Mouse (Mus musculus): ENCODE data around the gene Srek1ip1. TPM values are rescaled to one million over a fixed set of nuclear protein-coding genes. Genes with fewer than 3 reads are reported as not detected.

The Srek1ip1 gene
- total RNA-seq (2014; rRNA removed), result 13.4 and 15.9 TPM in 2 replicates
- polyA plus RNA-seq (2015; fragmentation: Nextera tagmentation; extraction: Ambion mirVana), result 9.7 and 12.9 TPM in 2 replicates

DNA sequence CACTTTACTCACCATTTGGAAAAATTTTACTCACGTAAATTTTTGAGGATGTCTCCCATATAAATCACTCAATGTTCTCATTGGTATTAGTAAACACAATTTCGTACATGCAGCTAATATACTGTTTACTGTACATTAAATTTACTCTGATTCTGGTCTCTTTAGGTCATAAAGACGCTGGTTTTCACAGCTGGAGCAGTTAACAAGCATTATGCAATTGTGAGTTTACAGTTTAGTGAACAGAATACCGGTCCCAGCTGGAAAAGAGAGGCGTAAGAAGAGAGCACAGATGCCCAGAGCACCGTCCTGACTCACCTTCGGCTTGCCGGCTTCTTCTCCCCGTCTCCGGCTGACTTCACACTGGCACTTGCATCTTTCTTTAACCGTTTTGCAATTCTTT is at the start of gene Srek1ip1:
Gene Srek1ip1, plus strand, starts transcription at position 301 of the 400 bp plus-strand sequence.
- H3K9me3 ChIP-seq (ENCODE audit: low read length), result no peaks in the 10 kb centered on the region
- H3K4me2 ChIP-seq (ENCODE audit: low read depth), result no peak within 1 kb of the TSS
- 92% methylated on average over 11 of the region's 11 CpGs for WGBS
- no peak for ATAC-seq
- no peak within 1 kb of the TSS for H3K27ac ChIP-seq (ENCODE audit: low read depth, low read length)
- H3K36me3 ChIP-seq (ENCODE audit: insufficient read depth), result peaks cover 12% of the 10 kb centered on the region; the same call in 1 of the 2 replicates
- no peak for DNase-seq
- H3K4me1 ChIP-seq (ENCODE audit: insufficient read depth), result no peaks in the 10 kb centered on the region
- H3K4me3 ChIP-seq (ENCODE audit: low read depth, low read length), result no peak within 1 kb of the TSS
- no peaks in the 10 kb centered on the region for H3K27me3 ChIP-seq (ENCODE audit: insufficient read depth, low read length)
- no peak within 1 kb of the TSS for H3K9ac ChIP-seq
- no peak for TF ChIP-seq CTCF (IDR thresholded peaks at IDR 0.05; ENCODE audit: low read depth)

DNA sequence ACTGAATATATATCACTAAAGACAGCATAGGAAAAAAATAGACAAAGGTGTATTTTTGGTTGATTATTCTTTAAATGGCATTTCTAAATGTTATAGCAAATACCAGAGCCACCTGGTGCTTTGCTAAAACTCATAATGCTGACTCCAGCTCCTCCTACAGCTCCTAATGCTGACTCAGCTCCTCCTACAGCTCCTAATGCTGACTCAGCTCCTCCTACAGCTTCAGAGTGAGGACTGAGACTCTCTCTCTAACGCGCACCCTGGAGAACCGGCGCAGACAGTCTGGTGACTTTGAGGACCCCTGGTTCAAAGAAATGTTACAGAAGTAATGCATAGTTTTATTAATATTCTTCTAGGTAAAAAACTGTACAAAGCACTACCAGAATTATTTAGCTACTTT is 49.4 kb upstream of the Srek1ip1 start:
- H3K4me2 ChIP-seq (ENCODE audit: low read depth), result no peak overlapping the region
- WGBS, result 83% methylated on average over 4 of the region's 4 CpGs
- DNase-seq (no peak), ATAC-seq (no peak)
- no peaks in the 10 kb centered on the region for H3K9me3 ChIP-seq (ENCODE audit: low read length)
- no peak overlapping the region for H3K27ac ChIP-seq (ENCODE audit: low read depth, low read length)
- no peak for TF ChIP-seq CTCF (IDR thresholded peaks at IDR 0.05; ENCODE audit: low read depth)
- H3K4me1 ChIP-seq (ENCODE audit: insufficient read depth), result no peaks in the 10 kb centered on the region
- H3K4me3 ChIP-seq (ENCODE audit: low read depth, low read length), result no peak overlapping the region
- no peaks in the 10 kb centered on the region for H3K36me3 ChIP-seq (ENCODE audit: insufficient read depth)
- no peak overlapping the region for H3K9ac ChIP-seq
- H3K27me3 ChIP-seq (ENCODE audit: insufficient read depth, low read length), result no peaks in the 10 kb centered on the region

DNA sequence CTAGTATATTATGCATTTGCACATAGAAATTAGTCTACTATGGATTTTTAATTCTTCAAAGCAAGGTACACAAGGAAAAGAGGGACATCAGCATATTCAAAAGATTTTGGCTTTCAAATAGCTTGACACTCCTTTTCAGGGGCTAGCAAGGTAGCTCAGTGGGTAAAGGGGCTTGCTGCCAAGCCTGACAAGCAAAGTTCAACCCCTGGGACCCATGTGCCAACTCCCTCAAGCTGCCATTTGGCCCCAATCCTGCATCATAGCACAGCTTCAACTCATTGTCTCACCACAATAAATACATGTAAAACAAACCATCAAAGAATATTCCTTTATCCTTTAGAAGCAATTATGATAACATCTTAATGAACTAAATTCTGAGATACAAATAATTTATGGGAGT is 45.3 kb upstream of the Srek1ip1 start:
- H3K36me3 ChIP-seq (ENCODE audit: insufficient read depth), result no peaks in the 10 kb centered on the region
- H3K27me3 ChIP-seq (ENCODE audit: insufficient read depth, low read length), result no peaks in the 10 kb centered on the region
- no peak overlapping the region for H3K4me3 ChIP-seq (ENCODE audit: low read depth, low read length)
- no peak for ATAC-seq
- H3K9me3 ChIP-seq (ENCODE audit: low read length), result no peaks in the 10 kb centered on the region
- no peak for DNase-seq
- H3K4me2 ChIP-seq (ENCODE audit: low read depth), result no peak overlapping the region
- H3K9ac ChIP-seq, result no peak overlapping the region
- H3K27ac ChIP-seq (ENCODE audit: low read depth, low read length), result no peak overlapping the region
- no peaks in the 10 kb centered on the region for H3K4me1 ChIP-seq (ENCODE audit: insufficient read depth)
- no peak for TF ChIP-seq CTCF (IDR thresholded peaks at IDR 0.05; ENCODE audit: low read depth)

DNA sequence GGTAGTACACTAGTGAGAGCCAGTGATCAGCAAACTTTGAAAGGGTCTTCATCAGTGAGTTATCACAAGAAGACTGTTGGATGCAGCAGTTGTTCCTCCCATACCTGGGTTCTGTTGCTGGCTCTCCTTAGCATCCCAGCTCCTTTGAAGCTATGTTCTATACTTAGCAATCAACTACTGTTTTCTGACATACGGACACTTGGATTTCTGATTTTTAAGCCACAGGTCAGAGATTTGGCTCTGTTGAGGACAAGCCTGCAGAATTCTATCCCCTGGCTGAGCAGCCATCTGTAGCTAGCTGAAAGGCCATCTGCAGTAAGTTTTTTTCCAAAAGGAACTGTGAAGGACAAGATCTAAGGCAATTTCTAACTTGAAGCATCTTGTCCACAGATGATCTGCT is 32.9 kb upstream of the Srek1ip1 start:
- 98% methylated on average over 1 of the region's 1 CpGs for WGBS
- ATAC-seq (no peak), DNase-seq (no peak)
- Histone ChIP-seq H3K9ac (no peak overlapping the region), H3K27me3 (ENCODE audit: insufficient read depth, low read length) (no peaks in the 10 kb centered on the region), H3K27ac (ENCODE audit: low read depth, low read length) (no peak overlapping the region), H3K36me3 (ENCODE audit: insufficient read depth) (no peaks in the 10 kb centered on the region), H3K9me3 (ENCODE audit: low read length) (no peaks in the 10 kb centered on the region), H3K4me1 (ENCODE audit: insufficient read depth) (no peaks in the 10 kb centered on the region), H3K4me3 (ENCODE audit: low read depth, low read length) (no peak overlapping the region), H3K4me2 (ENCODE audit: low read depth) (no peak overlapping the region)
- TF ChIP-seq CTCF (IDR thresholded peaks at IDR 0.05; ENCODE audit: low read depth), result no peak

DNA sequence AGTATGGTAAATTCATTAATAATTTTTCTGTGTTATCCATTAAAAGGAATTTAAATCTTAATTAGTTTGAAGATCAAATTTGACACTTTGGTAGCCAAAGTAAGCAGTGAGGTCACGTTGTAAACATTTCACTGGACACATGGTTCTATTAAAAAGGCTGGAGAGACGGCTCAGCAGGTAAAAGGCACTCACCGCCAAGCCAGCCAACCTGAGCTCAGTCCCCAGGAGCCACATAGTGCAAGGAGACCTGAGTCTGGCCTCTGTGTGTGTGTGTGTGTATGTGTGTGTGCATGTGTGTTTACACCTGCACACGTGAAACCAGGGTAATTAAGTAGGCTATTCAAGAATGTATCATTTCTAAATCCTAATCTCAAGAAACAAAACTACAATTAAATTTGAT is 29.9 kb upstream of the Srek1ip1 start:
- Histone ChIP-seq H3K4me3 (ENCODE audit: low read depth, low read length) (no peak overlapping the region), H3K4me1 (ENCODE audit: insufficient read depth) (no peaks in the 10 kb centered on the region), H3K36me3 (ENCODE audit: insufficient read depth) (no peaks in the 10 kb centered on the region), H3K4me2 (ENCODE audit: low read depth) (no peak overlapping the region), H3K27ac (ENCODE audit: low read depth, low read length) (no peak overlapping the region), H3K9ac (no peak overlapping the region), H3K27me3 (ENCODE audit: insufficient read depth, low read length) (no peaks in the 10 kb centered on the region), H3K9me3 (ENCODE audit: low read length) (no peaks in the 10 kb centered on the region)
- ATAC-seq (no peak), DNase-seq (no peak)
- no peak for TF ChIP-seq CTCF (IDR thresholded peaks at IDR 0.05; ENCODE audit: low read depth)
- 91% methylated on average over 4 of the region's 4 CpGs for WGBS

DNA sequence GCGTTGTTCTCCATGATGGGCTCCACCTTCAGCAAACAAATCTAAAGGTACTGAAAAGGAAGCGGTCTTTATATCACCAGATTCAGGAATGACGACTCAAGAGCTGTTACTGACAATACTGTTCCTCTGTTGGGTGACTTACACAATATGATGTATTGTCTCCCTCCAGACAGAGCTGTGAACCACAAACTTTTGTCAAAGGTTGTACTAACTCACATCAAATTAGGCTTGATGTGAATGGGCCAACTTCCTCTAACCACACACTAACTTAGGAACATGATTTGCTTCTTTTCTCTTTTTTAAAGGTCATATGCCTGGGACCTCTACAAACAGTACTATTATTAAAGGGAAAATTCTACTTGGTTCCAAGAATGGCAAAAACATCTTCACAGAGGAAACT is 29.1 kb upstream of the Srek1ip1 start:
- Histone ChIP-seq H3K4me3 (ENCODE audit: low read depth, low read length) (no peak overlapping the region), H3K4me1 (ENCODE audit: insufficient read depth) (no peaks in the 10 kb centered on the region), H3K9ac (no peak overlapping the region), H3K4me2 (ENCODE audit: low read depth) (no peak overlapping the region), H3K27ac (ENCODE audit: low read depth, low read length) (no peak overlapping the region), H3K36me3 (ENCODE audit: insufficient read depth) (no peaks in the 10 kb centered on the region), H3K9me3 (ENCODE audit: low read length) (no peaks in the 10 kb centered on the region), H3K27me3 (ENCODE audit: insufficient read depth, low read length) (no peaks in the 10 kb centered on the region)
- ATAC-seq (no peak), DNase-seq (no peak)
- 84% methylated on average over 3 of the region's 3 CpGs for WGBS
- no peak for TF ChIP-seq CTCF (IDR thresholded peaks at IDR 0.05; ENCODE audit: low read depth)

DNA sequence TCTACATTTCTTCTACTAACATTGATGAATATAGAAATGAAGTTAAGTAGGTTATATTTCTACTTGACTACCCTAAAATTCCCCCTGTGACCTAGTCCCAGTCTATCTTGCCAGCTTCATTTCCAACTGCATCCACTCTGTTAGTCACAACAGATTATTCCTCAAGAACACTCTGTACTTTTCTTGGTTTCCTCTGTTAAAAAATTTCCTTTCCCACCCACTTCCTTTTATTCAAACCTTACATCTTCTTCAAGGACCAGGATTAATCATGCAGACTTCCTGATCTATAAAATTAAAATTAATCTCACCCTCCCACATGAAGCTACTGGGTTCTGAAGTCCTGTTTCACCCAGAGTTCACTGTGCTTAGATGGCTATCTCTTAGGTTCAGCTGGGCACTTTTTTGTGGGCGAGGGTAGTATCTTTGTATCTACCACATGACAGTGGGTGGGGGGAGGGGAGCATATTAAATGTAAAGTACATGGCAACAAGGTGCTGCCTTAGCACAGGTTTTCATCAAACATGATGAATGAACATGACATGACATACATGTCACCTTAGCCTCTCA is 13.1 kb upstream of the Srek1ip1 start:
- Histone ChIP-seq H3K9me3 (ENCODE audit: low read length) (no peaks in the 10 kb centered on the region), H3K4me3 (ENCODE audit: low read depth, low read length) (no peak overlapping the region), H3K9ac (no peak overlapping the region), H3K27me3 (ENCODE audit: insufficient read depth, low read length) (no peaks in the 10 kb centered on the region), H3K27ac (ENCODE audit: low read depth, low read length) (no peak overlapping the region), H3K4me1 (ENCODE audit: insufficient read depth) (no peaks in the 10 kb centered on the region), H3K36me3 (ENCODE audit: insufficient read depth) (no peaks in the 10 kb centered on the region), H3K4me2 (ENCODE audit: low read depth) (no peak overlapping the region)
- 93% methylated on average over 1 of the region's 1 CpGs for WGBS
- DNase-seq (no peak), ATAC-seq (no peak)
- TF ChIP-seq CTCF (IDR thresholded peaks at IDR 0.05; ENCODE audit: low read depth), result no peak
